Mouse (Mus musculus): ENCODE data around the gene Ckap2l.

DNA sequence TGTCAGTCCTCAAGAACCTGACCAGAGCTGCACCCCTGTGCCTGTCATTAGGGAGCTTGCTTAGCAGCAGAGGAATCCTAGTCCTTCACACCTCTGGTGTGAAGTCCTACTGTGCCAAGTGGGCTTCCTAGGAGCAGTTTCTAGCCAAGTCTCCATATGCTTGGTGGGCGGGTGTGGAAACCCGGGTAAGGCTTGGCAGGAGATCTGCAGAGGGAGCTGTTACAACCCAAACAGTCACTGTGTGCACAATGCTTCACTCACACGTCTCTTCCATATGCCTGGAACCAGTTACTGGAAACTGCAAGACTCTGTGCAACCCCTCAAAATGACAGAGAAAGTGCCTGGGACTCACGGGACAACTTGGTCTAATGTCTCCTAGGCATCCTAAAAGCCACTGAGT is 65.0 kb downstream of the Ckap2l start:
- TF ChIP-seq CTCF (IDR thresholded peaks at IDR 0.05; ENCODE audit: control insufficient read depth, insufficient read depth, insufficient replicate concordance, low read depth, low read length) (no peak), POLR2A (IDR thresholded peaks at IDR 0.05; ENCODE audit: control insufficient read depth, low read depth, low read length) (no peak)
